Mouse (Mus musculus) heart, postnatal 4 days (tissue): ENCODE results near the gene Anapc15. TPM values are rescaled to one million over a fixed set of nuclear protein-coding genes. Genes with fewer than 3 reads are reported as not detected.
A peak's percentile ranks its signal among the peaks of the same experiment; 100 is the strongest.
"Not testable (repeated sequence)": the region's sequence is repeated elsewhere in the genome, so short reads cannot be mapped to it uniquely, and the experiment has no call there.

Source experiments
- DNase-seq: peaks from one replicate; pipeline ENCODE4 v3.0.0; 2021
- total RNA-seq, 2 experiments: library from RNA; stranded (reverse); gene quantifications; 2 replicates each; pipeline ENCODE4 v1.2.3; 2021

Gene Anapc15
- total RNA-seq, 2 experiments from 2014 or later: 45.7 to 50.8 TPM

- no peak for DNase-seq
Observed at GRCm38 (mm10) chr7:101900331-101901097, 37.0 kb downstream of the Anapc15 start.

- no peak for DNase-seq
Observed at GRCm38 (mm10) chr7:101901969-101902368, 38.5 kb downstream of the Anapc15 start.

- DNase-seq: no peak
Observed at GRCm38 (mm10) chr7:101902846-101903245, 39.3 kb downstream of the Anapc15 start.

GRCm38 (mm10) chr7:101905561-101906286 is 42.2 kb downstream of the Anapc15 start, which contains the start of gene Lamtor1:
TSS of gene Lamtor1 (plus strand) at chr7:101905904.
- peak; percentile 100 for DNase-seq

- no peak for DNase-seq
Observed at GRCm38 (mm10) chr7:101906287-101906681, 42.8 kb downstream of the Anapc15 start, which contains the start of gene Tomt. TSS of gene Tomt (minus strand) at chr7:101906359.

GRCm38 (mm10) chr7:101906696-101907095 is 43.2 kb downstream of the Anapc15 start:
- no peak for DNase-seq

- no peak for DNase-seq
Observed at GRCm38 (mm10) chr7:101908367-101908766, 44.9 kb downstream of the Anapc15 start.

GRCm38 (mm10) chr7:101910138-101910537 is 46.6 kb downstream of the Anapc15 start:
- DNase-seq: no peak

GRCm38 (mm10) chr7:101911982-101912381 is 48.5 kb downstream of the Anapc15 start:
- no peak for DNase-seq

- peak; percentile 76 for DNase-seq
Observed at GRCm38 (mm10) chr7:101918071-101918470, 54.6 kb downstream of the Anapc15 start.

- DNase-seq: not testable (repeated sequence)
Observed at GRCm38 (mm10) chr7:101925892-101926291, 62.4 kb downstream of the Anapc15 start.

GRCm38 (mm10) chr7:101928093-101928492 is 64.6 kb downstream of the Anapc15 start:
- DNase-seq: no peak

GRCm38 (mm10) chr7:101932551-101932950 is 69.0 kb downstream of the Anapc15 start:
- DNase-seq: no peak

- peak; percentile 19 for DNase-seq
Observed at GRCm38 (mm10) chr7:101933300-101933699, 69.8 kb downstream of the Anapc15 start.

GRCm38 (mm10) chr7:101933751-101934240 is 70.3 kb downstream of the Anapc15 start, which contains the start of the genes Lrrc51 and Numa1:
TSS of gene Lrrc51 (minus strand) at chr7:101933895.
TSS of gene Numa1 (plus strand) at chr7:101934111.
- peak; percentile 96 for DNase-seq

GRCm38 (mm10) chr7:101935957-101936356 is 72.4 kb downstream of the Anapc15 start:
- no peak for DNase-seq

GRCm38 (mm10) chr7:101936996-101937395 is 73.5 kb downstream of the Anapc15 start:
- no peak for DNase-seq

GRCm38 (mm10) chr7:101937569-101937968 is 74.1 kb downstream of the Anapc15 start:
- no peak for DNase-seq

GRCm38 (mm10) chr7:101938348-101938747 is 74.8 kb downstream of the Anapc15 start:
- no peak for DNase-seq

- no peak for DNase-seq
Observed at GRCm38 (mm10) chr7:101939758-101940157, 76.2 kb downstream of the Anapc15 start.

GRCm38 (mm10) chr7:101949008-101949407 is 85.5 kb downstream of the Anapc15 start:
- DNase-seq: not testable (repeated sequence)
